Mouse (Mus musculus) bone marrow macrophage, adult 2 months (primary cell): ENCODE results near the gene Hc.

Experiments used
- CTCF ChIP-seq: IDR thresholded peaks from 2 replicates; pipeline ENCODE4 v1.5.1; 2012; ENCODE audit warnings: low read depth, mild to moderate bottlenecking, low read length, moderate library complexity
- POLR2A ChIP-seq: IDR thresholded peaks from 2 replicates; pipeline ENCODE4 v1.6.1; 2012; ENCODE audit warnings: mild to moderate bottlenecking, low read depth, low read length, borderline replicate concordance

- no peak for TF ChIP-seq POLR2A
- TF ChIP-seq CTCF, result no peak
Measured at GRCm38 (mm10) chr2:34966243-34966934, 94.8 kb downstream of the Hc start.
